Mouse (Mus musculus) myocyte (in vitro differentiated cells): ENCODE measurements around the gene Mxd4.

Source experiments
- CEBPB ChIP-seq: IDR thresholded peaks from 2 replicates; pipeline ENCODE4 v1.6.1; 2011; ENCODE audit warnings: mild to moderate bottlenecking, moderate library complexity; ENCODE audit not compliant: poor library complexity, insufficient read depth, severe bottlenecking
- E2F4 ChIP-seq: IDR thresholded peaks from one replicate; pipeline ENCODE4 v1.6.1; 2011; ENCODE audit warnings: mild to moderate bottlenecking, control low read depth, moderate library complexity; ENCODE audit not compliant: insufficient read depth
- POLR2A ChIP-seq: IDR thresholded peaks from one replicate; pipeline ENCODE4 v1.6.1; 2011; ENCODE audit warnings: low read depth, mild to moderate bottlenecking, control low read depth, moderate library complexity; ENCODE audit not compliant: insufficient read length
- POLR2AphosphoS2 ChIP-seq: IDR thresholded peaks from one replicate; pipeline ENCODE4 v1.6.1; 2011; ENCODE audit warnings: low read depth, control low read depth; ENCODE audit not compliant: insufficient read length
- REST ChIP-seq: IDR thresholded peaks from one replicate; pipeline ENCODE4 v1.6.1; 2011; ENCODE audit warnings: mild to moderate bottlenecking, control low read depth, moderate library complexity; ENCODE audit not compliant: insufficient read depth, insufficient read length
- SRF ChIP-seq: IDR thresholded peaks from one replicate; pipeline ENCODE4 v1.6.1; 2011; ENCODE audit warnings: low read depth; ENCODE audit not compliant: control insufficient read depth, insufficient read length
- TCF12 ChIP-seq: IDR thresholded peaks from one replicate; pipeline ENCODE4 v1.6.1; 2011; ENCODE audit warnings: mild to moderate bottlenecking, control low read depth; ENCODE audit not compliant: poor library complexity, insufficient read depth, severe bottlenecking
- TCF3 ChIP-seq: IDR thresholded peaks from one replicate; pipeline ENCODE4 v1.6.1; 2011; ENCODE audit warnings: low read depth, control low read depth; ENCODE audit not compliant: insufficient read length
- USF1 ChIP-seq: IDR thresholded peaks from one replicate; pipeline ENCODE4 v1.6.1; 2011; ENCODE audit warnings: low read depth, mild to moderate bottlenecking, control low read depth, moderate library complexity

GRCm38 (mm10) chr5:34230599-34231485 is 43.3 kb upstream of the Mxd4 start:
- TF ChIP-seq POLR2A (no peak), TCF12 (no peak), REST (no peak), TCF3 (no peak), CEBPB (no peak), POLR2AphosphoS2 (no peak), E2F4 (no peak), USF1 (no peak), SRF (no peak)
